In the genomic region with DNA sequence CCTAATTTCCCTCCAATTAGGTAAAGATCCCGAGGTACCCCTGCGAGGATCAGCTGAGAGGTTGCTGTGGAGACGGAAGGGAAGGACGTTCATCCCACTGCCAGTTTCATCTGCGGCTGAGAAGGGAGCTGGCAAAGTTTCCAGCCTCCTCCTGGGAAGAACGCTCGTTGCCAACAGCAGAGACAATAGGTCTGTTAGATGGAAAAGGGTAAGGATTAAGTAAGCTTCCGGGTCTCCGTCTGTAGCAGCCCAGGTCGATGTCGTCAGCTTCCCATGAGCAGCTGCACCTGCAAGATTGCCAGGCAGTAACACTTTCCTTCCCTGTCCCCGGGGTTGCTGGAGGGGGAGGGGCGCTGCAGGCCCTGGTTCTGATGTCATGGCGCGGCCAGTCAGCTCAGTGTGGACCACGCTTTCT, we compare ENCODE assay signal across 8 mouse cellular contexts. TPM values are rescaled to one million over a fixed set of nuclear protein-coding genes. Genes with fewer than 3 reads are reported as not detected.
DNase-seq lines count a peak whose midpoint lies in the region; ATAC-seq and TF ChIP-seq lines count a peak whose summit lies in the region.

No protein-coding gene starts in this region.

- in situ Hi-C loops in CH12.LX (cut with MboI; ENCODE audit: low pct_ligation_motif_present, low pct_unique_long_range_greater_than_20kb, low sequenced_read_pairs), result loop anchor here (25.0 kb wide), 2 partner anchors 114 to 286 kb away; a partner anchor contains a TSS

- no peak for TF ChIP-seq RAD21 in CH12.LX (IDR thresholded peaks at IDR 0.05; ENCODE audit: low read depth, low read length)

- 2% methylated on average over 16 of the region's 16 CpGs for WGBS in forebrain, embryonic 15.5 days
- 14% methylated on average over 16 of the region's 16 CpGs for WGBS in lung, embryonic 14.5 days

- H3K4me2 ChIP-seq in CH12.LX (ENCODE audit: insufficient read depth, low read depth, poor library complexity, severe bottlenecking), result peak overlapping the region; percentile 37; the same call in 1 of the 2 replicates
- peak overlapping the region; percentile 54 for H3K4me2 ChIP-seq in forebrain, embryonic 15.5 days (replicated peaks)
- peak overlapping the region; percentile 51 for H3K4me2 ChIP-seq in lung, embryonic 14.5 days

- H3K36me3 ChIP-seq in CH12.LX (replicated peaks in 1 of 2; ENCODE audit: control insufficient read depth in 1 of 2, insufficient read depth in 1 of 2, low read length in 1 of 2), result peaks cover 29 to 56% of the 10 kb centered on the region in 2 experiments
- no peaks in the 10 kb centered on the region for H3K36me3 ChIP-seq in forebrain, embryonic 15.5 days
- peaks cover 36% of the 10 kb centered on the region; the same call in 1 of the 2 replicates for H3K36me3 ChIP-seq in lung, embryonic 14.5 days (ENCODE audit: insufficient read depth)

- H3K27ac ChIP-seq in CH12.LX (ENCODE audit: insufficient read depth, low read depth), result peak overlapping the region; percentile 54
- peak overlapping the region; percentile 89 for H3K27ac ChIP-seq in forebrain, embryonic 15.5 days (replicated peaks)
- peak overlapping the region; percentile 63; the same call in 1 of the 2 replicates for H3K27ac ChIP-seq in lung, embryonic 14.5 days (ENCODE audit: low read depth)

- peak overlapping the region; percentile 17 to 59 (median 38) for H3K4me3 ChIP-seq in CH12.LX (replicated peaks in 1 of 3; ENCODE audit: low read depth in 2 of 3, low read length in 2 of 3, poor library complexity in 1 of 3)
- peak overlapping the region; percentile 37 for H3K4me3 ChIP-seq in forebrain, embryonic 15.5 days
- H3K4me3 ChIP-seq in lung, embryonic 14.5 days (ENCODE audit: low read depth, low read length), result peak overlapping the region; percentile 5

- dilution Hi-C loops in CH12.LX (cut with MboI; ENCODE audit: extremely low pct_ligation_motif_present, extremely low pct_unique_long_range_greater_than_20kb, low sequenced_read_pairs), result no loop called here

- no peaks in the 10 kb centered on the region for H3K9me3 ChIP-seq in CH12.LX (replicated peaks; ENCODE audit: low read length)
- no peaks in the 10 kb centered on the region for H3K9me3 ChIP-seq in forebrain, embryonic 15.5 days
- no peaks in the 10 kb centered on the region for H3K9me3 ChIP-seq in lung, embryonic 14.5 days (ENCODE audit: low read depth, low read length)

- peak overlapping the region; percentile 54 for H3K9ac ChIP-seq in CH12.LX (ENCODE audit: insufficient read depth, low read depth)
- peak overlapping the region; percentile 36 for H3K9ac ChIP-seq in forebrain, embryonic 15.5 days (replicated peaks)
- peak overlapping the region; percentile 27 for H3K9ac ChIP-seq in lung, embryonic 14.5 days

- peak; percentile 62 for ATAC-seq in forebrain, embryonic 15.5 days (replicated peaks)
- ATAC-seq in lung, embryonic 14.5 days (ENCODE audit: insufficient read depth), result peak; percentile 45

- no peak; the same call in 1 of the 2 replicates for TF ChIP-seq EP300 in CH12.LX (IDR thresholded peaks at IDR 0.05; ENCODE audit: low read length)

- H3K79me2 ChIP-seq in CH12.LX (replicated peaks; ENCODE audit: control insufficient read depth, extremely low read depth, insufficient read depth, poor library complexity, severe bottlenecking), result peaks cover 7% of the 10 kb centered on the region

- intact Hi-C loops in heart, postnatal 25 days (cut with DNase I), result no loop called here

- DNase-seq in CH12.LX (ENCODE audit: extremely low read depth), result peak; percentile 86
- DNase-seq in cerebellum, adult 11 months, result peak; percentile 90
- peak; percentile 65 for DNase-seq in heart, postnatal 25 days (ENCODE audit: low spot score)
- peak; percentile 76 to 92 for DNase-seq in layer of hippocampus, adult 18-20 months (ENCODE audit: low spot score in 2 of 2)
- DNase-seq in lung, embryonic 14.5 days, result peak; percentile 72
- DNase-seq in right cerebral cortex, adult 2 months (ENCODE audit: low spot score in 2 of 2), result peak; percentile 80 to 81
- no peak for DNase-seq in thymus, adult 18-20 months

- H3K27me3 ChIP-seq in CH12.LX (replicated peaks), result no peaks in the 10 kb centered on the region
- no peaks in the 10 kb centered on the region for H3K27me3 ChIP-seq in forebrain, embryonic 15.5 days
- no peaks in the 10 kb centered on the region for H3K27me3 ChIP-seq in lung, embryonic 14.5 days (ENCODE audit: insufficient read depth, low read length)

- TF ChIP-seq CTCF in CH12.LX (conservative IDR thresholded peaks at IDR 0.05 in 1 of 2, IDR thresholded peaks at IDR 0.05 in 1 of 2; ENCODE audit: low read depth in 2 of 2, low read length in 2 of 2), result no peak
- no peak for TF ChIP-seq CTCF in lung, embryonic 14.5 days (IDR thresholded peaks at IDR 0.05; ENCODE audit: low read depth)

- TF ChIP-seq POLR2A in CH12.LX (IDR thresholded peaks at IDR 0.05; ENCODE audit: low read depth, low read length), result peak; percentile 44

- H3K4me1 ChIP-seq in CH12.LX (ENCODE audit: control insufficient read depth in 1 of 2, insufficient read depth in 2 of 2), result peaks cover 39 to 73% of the 10 kb centered on the region in 2 experiments
- H3K4me1 ChIP-seq in forebrain, embryonic 15.5 days, result peaks cover 49% of the 10 kb centered on the region
- peaks cover 11% of the 10 kb centered on the region for H3K4me1 ChIP-seq in lung, embryonic 14.5 days (ENCODE audit: insufficient read depth)

TF ChIP-seq in CH12.LX, 34 proteins besides CTCF, POLR2A, EP300 and RAD21:
- TF ChIP-seq CHD1 (IDR thresholded peaks at IDR 0.05; ENCODE audit: low read depth, low read length), result no peak
- peak; percentile 40; the same call in 1 of the 2 replicates for TF ChIP-seq HCFC1 (IDR thresholded peaks at IDR 0.05; ENCODE audit: low read depth, low read length)
- no peak for TF ChIP-seq MAZ (IDR thresholded peaks at IDR 0.05; ENCODE audit: low read depth, low read length)
- TF ChIP-seq MYC (IDR thresholded peaks at IDR 0.05; ENCODE audit: low read depth, low read length), result no peak
- no peak for TF ChIP-seq ZC3H11A (IDR thresholded peaks at IDR 0.05; ENCODE audit: low read depth, low read length)
- no peak for TF ChIP-seq NELFE (IDR thresholded peaks at IDR 0.05; ENCODE audit: low read depth, low read length)
- TF ChIP-seq ZMIZ1 (IDR thresholded peaks at IDR 0.05; ENCODE audit: low read depth, low read length), result no peak
- no peak for TF ChIP-seq USF1 (IDR thresholded peaks at IDR 0.05; ENCODE audit: low read depth, low read length)
- no peak for TF ChIP-seq NRF1 (IDR thresholded peaks at IDR 0.05; ENCODE audit: low read depth, low read length)
- TF ChIP-seq ETS1 (conservative IDR thresholded peaks at IDR 0.05; ENCODE audit: low read depth, low read length), result peak; percentile 89
- TF ChIP-seq JUND (conservative IDR thresholded peaks at IDR 0.05; ENCODE audit: low read depth, low read length), result no peak
- TF ChIP-seq KAT2A (IDR thresholded peaks at IDR 0.05; ENCODE audit: insufficient replicate concordance, low read length), result no peak
- peak; percentile 90 for TF ChIP-seq CHD2 (IDR thresholded peaks at IDR 0.05; ENCODE audit: low read length)
- TF ChIP-seq BHLHE40 (IDR thresholded peaks at IDR 0.05; ENCODE audit: low read depth, low read length), result peak; percentile 46; the same call in 1 of the 2 replicates
- TF ChIP-seq JUN (IDR thresholded peaks at IDR 0.05; ENCODE audit: insufficient read depth, low read depth, low read length), result no peak
- no peak for TF ChIP-seq RCOR1 (conservative IDR thresholded peaks at IDR 0.05; ENCODE audit: low read depth, low read length)
- peak; percentile 78 for TF ChIP-seq ELF1 (IDR thresholded peaks at IDR 0.05; ENCODE audit: low read depth, low read length)
- no peak for TF ChIP-seq UBTF (IDR thresholded peaks at IDR 0.05; ENCODE audit: low read depth, low read length)
- TF ChIP-seq TBP (conservative IDR thresholded peaks at IDR 0.05; ENCODE audit: low read depth, low read length), result peak; percentile 58; the same call in 1 of the 2 replicates
- TF ChIP-seq GABPA (IDR thresholded peaks at IDR 0.05; ENCODE audit: insufficient replicate concordance, low read depth, low read length), result no peak
- TF ChIP-seq SIN3A (IDR thresholded peaks at IDR 0.05; ENCODE audit: low read length), result no peak
- TF ChIP-seq MEF2A (IDR thresholded peaks at IDR 0.05; ENCODE audit: borderline replicate concordance, low read depth, low read length), result no peak
- no peak for TF ChIP-seq E2F4 (IDR thresholded peaks at IDR 0.05; ENCODE audit: insufficient replicate concordance, low read depth, low read length)
- no peak for TF ChIP-seq USF2 (conservative IDR thresholded peaks at IDR 0.05; ENCODE audit: low read depth, low read length)
- TF ChIP-seq SMC3 (IDR thresholded peaks at IDR 0.05; ENCODE audit: low read depth, low read length), result no peak
- no peak for TF ChIP-seq PAX5 (IDR thresholded peaks at IDR 0.05; ENCODE audit: low read length)
- TF ChIP-seq ZNF384 (IDR thresholded peaks at IDR 0.05; ENCODE audit: low read depth, low read length), result no peak
- no peak for TF ChIP-seq MXI1 (IDR thresholded peaks at IDR 0.05; ENCODE audit: low read depth, low read length)
- no peak for TF ChIP-seq MAFK (IDR thresholded peaks at IDR 0.05; ENCODE audit: insufficient replicate concordance, low read length)
- no peak for TF ChIP-seq ZKSCAN1 (IDR thresholded peaks at IDR 0.05; ENCODE audit: borderline replicate concordance, low read depth, low read length)
- 0 out of 2 replicates have a peak, but pooled peaks have one; percentile 44 for TF ChIP-seq IRF4 (IDR thresholded peaks at IDR 0.05; ENCODE audit: low read depth, low read length)
- no peak; the same call in 1 of the 2 replicates for TF ChIP-seq MAX (IDR thresholded peaks at IDR 0.05; ENCODE audit: low read length)
- TF ChIP-seq POLR2AphosphoS2 (IDR thresholded peaks at IDR 0.05; ENCODE audit: low read depth, low read length), result no peak
- TF ChIP-seq TCF12 (IDR thresholded peaks at IDR 0.05; ENCODE audit: low read depth, low read length), result peak; percentile 88
TF ChIP-seq in CH12.LX: peak in this region for 8.

RNA-seq across cellular contexts. Expression of a gene that starts 34.6 kb away (rescaled TPM):
- total RNA-seq in CH12.LX (2012; rRNA removed) (22.3 and 25.8 TPM in 2 replicates), CH12.LX (2014; rRNA removed) (20.1 and 25.3 TPM in 2 replicates)
- 35.6 and 37.0 TPM in 2 replicates for polyA plus RNA-seq in CH12.LX (2012; ENCODE audit: insufficient read length, low read depth)
- 6.2 and 7.9 TPM in 2 replicates for polyA plus RNA-seq in forebrain, embryonic 15.5 days (2015; fragmentation: Nextera tagmentation; extraction: Ambion mirVana)
- total RNA-seq in heart, postnatal 25 days (2021), result 10 to 100 TPM; 45.1 to 48.7 TPM
- 1 to 10 TPM; 6.6 to 8.4 TPM for total RNA-seq in layer of hippocampus, adult 18-20 months (2021)
- 55.3 and 57.7 TPM in 2 replicates for polyA plus RNA-seq in lung, embryonic 14.5 days (2014; fragmentation: Nextera tagmentation; extraction: Ambion mirVana)

Comparison
In these comparisons a context has a peak if more than half of its experiments do, and no peak if none do; other contexts are left out.
1. DNase-seq: peak in CH12.LX (single experiment), cerebellum, adult 11 months (single experiment), heart, postnatal 25 days (single experiment), layer of hippocampus, adult 18-20 months (2 of 2), lung, embryonic 14.5 days (single experiment) and right cerebral cortex, adult 2 months (2 of 2); none in thymus, adult 18-20 months (0 of 2).
2. Peak in every context shown above with its lines, with median percentiles within 50 percentile points of each other: H3K27ac ChIP-seq, H3K4me2 ChIP-seq, H3K4me3 ChIP-seq and H3K9ac ChIP-seq.